Mouse (Mus musculus) stomach, embryonic 15.5 days (tissue): Measurements from ENCODE around the gene Siah2. TPM values are rescaled to one million over a fixed set of nuclear protein-coding genes. Genes with fewer than 3 reads are reported as not detected.

ENCODE experiments used
- ATAC-seq: fragments of 200-750 bp; cut with Nextera tagmentation; 2 replicates; pipeline ENCODE4 v1.8.0; 2017; ENCODE audit warnings: low read depth, moderate number of reproducible peaks, moderate TSS enrichment; ENCODE audit not compliant: insufficient read depth, low FRiP score
- H3K27ac ChIP-seq: fragments of 300-500 bp; sonication (generic); 2 replicates; pipeline ENCODE4 v1.5.1; 2015; ENCODE audit warnings: mild to moderate bottlenecking, inconsistent platforms
- H3K27me3 ChIP-seq: fragments of 300-500 bp; sonication (generic); replicated peaks from 2 replicates; pipeline ENCODE4 v1.6.1; 2015; ENCODE audit warnings: inconsistent platforms
- H3K36me3 ChIP-seq: fragments of 300-500 bp; sonication (generic); 2 replicates; pipeline ENCODE4 v1.6.1; 2015; ENCODE audit warnings: inconsistent platforms
- H3K4me1 ChIP-seq: fragments of 300-500 bp; sonication (generic); 2 replicates; pipeline ENCODE4 v1.6.1; 2015; ENCODE audit warnings: inconsistent platforms
- H3K4me2 ChIP-seq: fragments of 300-500 bp; sonication (generic); 2 replicates; pipeline ENCODE4 v1.6.1; 2015; ENCODE audit warnings: mild to moderate bottlenecking, inconsistent platforms
- H3K4me3 ChIP-seq: fragments of 300-500 bp; sonication (generic); replicated peaks from 2 replicates; pipeline ENCODE4 v1.5.1; 2015; ENCODE audit warnings: inconsistent platforms
- H3K9ac ChIP-seq: fragments of 300-500 bp; sonication (generic); 2 replicates; pipeline ENCODE4 v1.6.1; 2015; ENCODE audit warnings: inconsistent platforms
- H3K9me3 ChIP-seq: fragments of 300-500 bp; sonication (generic); 2 replicates; pipeline ENCODE4 v1.6.1; 2016; ENCODE audit warnings: inconsistent platforms
- whole genome bisulfite sequencing: fragments of 180-500 bp; shearing (Covaris S2); methylation state at CpG from one replicate; pipeline ENCODE4 v1.1.7; 2015; 5-methylcytosine and 5-hydroxymethylcytosine counted together
- polyA plus RNA-seq: library from polyadenylated mRNA; unstranded; fragments of >200 nt; fragmentation: Nextera tagmentation; extraction: Ambion mirVana; gene quantifications from 2 replicates; pipeline ENCODE4 v1.2.1, GENCODE M21; 2015

Gene Siah2
- polyA plus RNA-seq, 1 experiment from 2014 or later, result 6.0 TPM

- Histone ChIP-seq H3K4me2 (no peak overlapping the region), H3K4me3 (no peak overlapping the region), H3K27ac (no peak overlapping the region), H3K27me3 (no peaks in the 10 kb centered on the region), H3K36me3 (no peaks in the 10 kb centered on the region), H3K4me1 (no peaks in the 10 kb centered on the region), H3K9ac (no peak overlapping the region), H3K9me3 (no peaks in the 10 kb centered on the region)
- WGBS, result 71% methylated on average over 2 of the region's 2 CpGs
- no peak for ATAC-seq
Observed at GRCm38 (mm10) chr3:58716705-58717104, 24.5 kb upstream of the Siah2 start.

GRCm38 (mm10) chr3:58714767-58715166 is 22.6 kb upstream of the Siah2 start:
- ATAC-seq, result no peak
- no peak overlapping the region for H3K4me2 ChIP-seq
- no peak overlapping the region for H3K4me3 ChIP-seq
- H3K27me3 ChIP-seq, result no peaks in the 10 kb centered on the region
- no peaks in the 10 kb centered on the region for H3K36me3 ChIP-seq
- H3K9ac ChIP-seq, result no peak overlapping the region
- H3K27ac ChIP-seq, result no peak overlapping the region
- H3K4me1 ChIP-seq, result no peaks in the 10 kb centered on the region
- 67% methylated on average over 2 of the region's 2 CpGs for WGBS
- no peaks in the 10 kb centered on the region for H3K9me3 ChIP-seq

GRCm38 (mm10) chr3:58714034-58714433 is 21.8 kb upstream of the Siah2 start:
- H3K4me3 ChIP-seq, result no peak overlapping the region
- H3K27ac ChIP-seq, result no peak overlapping the region
- H3K4me1 ChIP-seq, result no peaks in the 10 kb centered on the region
- no peaks in the 10 kb centered on the region for H3K36me3 ChIP-seq
- H3K9me3 ChIP-seq, result no peaks in the 10 kb centered on the region
- H3K9ac ChIP-seq, result no peak overlapping the region
- no peak overlapping the region for H3K4me2 ChIP-seq
- no peak for ATAC-seq
- H3K27me3 ChIP-seq, result no peaks in the 10 kb centered on the region
- WGBS, result 69% methylated on average over 2 of the region's 2 CpGs

GRCm38 (mm10) chr3:58713191-58713590 is 21.0 kb upstream of the Siah2 start:
- Histone ChIP-seq H3K4me2 (no peak overlapping the region), H3K9me3 (no peaks in the 10 kb centered on the region), H3K27ac (no peak overlapping the region), H3K4me1 (no peaks in the 10 kb centered on the region), H3K27me3 (no peaks in the 10 kb centered on the region), H3K36me3 (no peaks in the 10 kb centered on the region), H3K9ac (no peak overlapping the region), H3K4me3 (no peak overlapping the region)
- WGBS, result 75% methylated on average over 4 of the region's 4 CpGs
- ATAC-seq, result no peak

GRCm38 (mm10) chr3:58704547-58704946 is 12.3 kb upstream of the Siah2 start:
- H3K4me3 ChIP-seq, result no peak overlapping the region
- no peak overlapping the region for H3K27ac ChIP-seq
- H3K9ac ChIP-seq, result no peak overlapping the region
- H3K9me3 ChIP-seq, result no peaks in the 10 kb centered on the region
- no peak for ATAC-seq
- H3K4me2 ChIP-seq, result no peak overlapping the region
- H3K36me3 ChIP-seq, result no peaks in the 10 kb centered on the region
- H3K4me1 ChIP-seq, result no peaks in the 10 kb centered on the region
- H3K27me3 ChIP-seq, result no peaks in the 10 kb centered on the region
- WGBS, result 69% methylated on average over 4 of the region's 4 CpGs

GRCm38 (mm10) chr3:58703748-58704147 is 11.5 kb upstream of the Siah2 start:
- Histone ChIP-seq H3K9me3 (no peaks in the 10 kb centered on the region), H3K27me3 (no peaks in the 10 kb centered on the region), H3K4me1 (no peaks in the 10 kb centered on the region), H3K9ac (no peak overlapping the region), H3K4me2 (no peak overlapping the region), H3K27ac (no peak overlapping the region), H3K4me3 (no peak overlapping the region), H3K36me3 (no peaks in the 10 kb centered on the region)
- no peak for ATAC-seq
- 73% methylated on average over 9 of the region's 9 CpGs for WGBS

- Histone ChIP-seq H3K4me3 (no peak overlapping the region), H3K4me1 (no peaks in the 10 kb centered on the region), H3K9ac (no peak overlapping the region), H3K36me3 (no peaks in the 10 kb centered on the region), H3K4me2 (no peak overlapping the region), H3K27ac (no peak overlapping the region), H3K9me3 (no peaks in the 10 kb centered on the region), H3K27me3 (no peaks in the 10 kb centered on the region)
- 89% methylated on average over 1 of the region's 1 CpGs for WGBS
- no peak for ATAC-seq
Observed at GRCm38 (mm10) chr3:58702329-58702728, 10.1 kb upstream of the Siah2 start.

GRCm38 (mm10) chr3:58701441-58701840 is 9.2 kb upstream of the Siah2 start:
- Histone ChIP-seq H3K4me1 (no peaks in the 10 kb centered on the region), H3K9me3 (no peaks in the 10 kb centered on the region), H3K4me3 (no peak overlapping the region), H3K36me3 (no peaks in the 10 kb centered on the region), H3K9ac (no peak overlapping the region), H3K27me3 (no peaks in the 10 kb centered on the region), H3K27ac (no peak overlapping the region), H3K4me2 (no peak overlapping the region)
- ATAC-seq, result no peak
- WGBS, result 84% methylated on average over 1 of the region's 1 CpGs

GRCm38 (mm10) chr3:58697926-58698325 is 5.7 kb upstream of the Siah2 start:
- Histone ChIP-seq H3K9me3 (no peaks in the 10 kb centered on the region), H3K27me3 (0 out of 2 replicates have a peak, but pooled peaks cover 3% of the 10 kb centered on the region), H3K4me1 (no peaks in the 10 kb centered on the region; the same call in 1 of the 2 replicates), H3K4me2 (no peak overlapping the region), H3K9ac (no peak overlapping the region), H3K36me3 (no peaks in the 10 kb centered on the region), H3K4me3 (no peak overlapping the region), H3K27ac (no peak overlapping the region)
- WGBS, result 81% methylated on average over 4 of the region's 4 CpGs
- ATAC-seq, result no peak

GRCm38 (mm10) chr3:58696806-58697205 is 4.6 kb upstream of the Siah2 start:
- ATAC-seq, result no peak
- Histone ChIP-seq H3K4me2 (no peak overlapping the region), H3K27ac (no peak overlapping the region), H3K4me3 (no peak overlapping the region), H3K27me3 (0 out of 2 replicates have a peak, but pooled peaks cover 3% of the 10 kb centered on the region), H3K4me1 (peaks cover 3% of the 10 kb centered on the region; the same call in 1 of the 2 replicates), H3K9me3 (no peaks in the 10 kb centered on the region), H3K36me3 (no peaks in the 10 kb centered on the region), H3K9ac (no peak overlapping the region)
- 58% methylated on average over 3 of the region's 3 CpGs for WGBS

- 40% methylated on average over 7 of the region's 7 CpGs for WGBS
- Histone ChIP-seq H3K9ac (no peak overlapping the region), H3K9me3 (no peaks in the 10 kb centered on the region), H3K4me2 (no peak overlapping the region), H3K27me3 (0 out of 2 replicates have a peak, but pooled peaks cover 3% of the 10 kb centered on the region), H3K4me3 (no peak overlapping the region), H3K4me1 (peaks cover 3% of the 10 kb centered on the region; the same call in 1 of the 2 replicates), H3K36me3 (no peaks in the 10 kb centered on the region), H3K27ac (no peak overlapping the region)
- no peak for ATAC-seq
Observed at GRCm38 (mm10) chr3:58695507-58695906, 3.3 kb upstream of the Siah2 start.

GRCm38 (mm10) chr3:58695044-58695443 is 2.8 kb upstream of the Siah2 start:
- peaks cover 3% of the 10 kb centered on the region; the same call in 1 of the 2 replicates for H3K4me1 ChIP-seq
- H3K9me3 ChIP-seq, result no peaks in the 10 kb centered on the region
- H3K27ac ChIP-seq, result no peak overlapping the region
- no peak overlapping the region for H3K9ac ChIP-seq
- no peak for ATAC-seq
- 79% methylated on average over 1 of the region's 1 CpGs for WGBS
- no peaks in the 10 kb centered on the region for H3K36me3 ChIP-seq
- 0 out of 2 replicates have a peak, but pooled peaks cover 3% of the 10 kb centered on the region for H3K27me3 ChIP-seq
- no peak overlapping the region for H3K4me3 ChIP-seq
- H3K4me2 ChIP-seq, result no peak overlapping the region

GRCm38 (mm10) chr3:58693331-58693730 is 1.1 kb upstream of the Siah2 start:
- Histone ChIP-seq H3K36me3 (no peaks in the 10 kb centered on the region), H3K27me3 (0 out of 2 replicates have a peak, but pooled peaks cover 3% of the 10 kb centered on the region), H3K4me3 (no peak overlapping the region), H3K27ac (no peak overlapping the region), H3K4me2 (no peak overlapping the region), H3K9me3 (no peaks in the 10 kb centered on the region), H3K9ac (no peak overlapping the region), H3K4me1 (peaks cover 10% of the 10 kb centered on the region)
- 83% methylated on average over 7 of the region's 7 CpGs for WGBS
- ATAC-seq, result no peak
